Mouse (Mus musculus) myocyte (in vitro differentiated cells): ENCODE measurements around the gene Rhoc.

Experiments used
- POLR2A ChIP-seq: IDR thresholded peaks from one replicate; pipeline ENCODE4 v1.6.1; 2011; ENCODE audit warnings: low read depth, mild to moderate bottlenecking, control low read depth, moderate library complexity; ENCODE audit not compliant: insufficient read length
- POLR2AphosphoS2 ChIP-seq: IDR thresholded peaks from one replicate; pipeline ENCODE4 v1.6.1; 2011; ENCODE audit warnings: low read depth, control low read depth; ENCODE audit not compliant: insufficient read length
- TCF12 ChIP-seq: IDR thresholded peaks from one replicate; pipeline ENCODE4 v1.6.1; 2011; ENCODE audit warnings: mild to moderate bottlenecking, control low read depth; ENCODE audit not compliant: poor library complexity, insufficient read depth, severe bottlenecking

DNA sequence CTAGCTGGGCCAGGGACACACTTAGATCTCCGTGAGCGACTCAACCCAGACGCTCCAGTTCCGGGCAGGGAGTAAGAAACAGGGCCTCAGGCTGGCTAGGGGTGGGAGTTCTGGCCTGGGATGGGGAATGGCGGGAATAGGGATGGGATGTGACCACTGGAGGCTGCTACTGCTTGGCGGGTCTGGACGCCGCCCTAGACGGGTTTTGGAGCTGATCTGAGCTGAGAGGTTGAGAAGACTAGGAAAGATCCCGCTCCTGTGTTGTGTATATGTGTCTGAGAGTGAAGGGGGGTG, 1.1 kb downstream of the Rhoc start:
- TF ChIP-seq TCF12, result no peak
- TF ChIP-seq POLR2A, result no peak
- no peak for TF ChIP-seq POLR2AphosphoS2
